Mouse (Mus musculus): ENCODE measurements around the gene Ift20.

Ift20 gene

GRCm38 (mm10) chr11:78536080-78536689, at the start of gene Ift20, which contains the start of gene Tnfaip1:
TSS of gene Ift20 (plus strand) at chr11:78536361.
TSS of gene Tnfaip1 (minus strand) at chr11:78536332.
- peak; percentile 100 for DNase-seq (ENCODE audit: low read depth, low spot score)

- peak; percentile 85 for DNase-seq (ENCODE audit: low read depth, low spot score)
Measured at GRCm38 (mm10) chr11:78488168-78488567, 48.0 kb upstream of the Ift20 start.

GRCm38 (mm10) chr11:78490781-78491241, 45.4 kb upstream of the Ift20 start:
- DNase-seq (ENCODE audit: low read depth, low spot score): peak; percentile 73

GRCm38 (mm10) chr11:78495904-78496303, 40.3 kb upstream of the Ift20 start:
- peak; percentile 77 for DNase-seq (ENCODE audit: low read depth, low spot score)

GRCm38 (mm10) chr11:78497071-78497541, 39.1 kb upstream of the Ift20 start:
- no peak for DNase-seq (ENCODE audit: low read depth, low spot score)

- DNase-seq (ENCODE audit: low read depth, low spot score): peak; percentile 97
Measured at GRCm38 (mm10) chr11:78497544-78498522, 38.3 kb upstream of the Ift20 start, which contains the start of gene Sarm1. TSS of gene Sarm1 (minus strand) at chr11:78497754.

GRCm38 (mm10) chr11:78499004-78499403, 37.2 kb upstream of the Ift20 start, which contains the start of gene Vtn:
TSS of gene Vtn (plus strand) at chr11:78499091.
- no peak for DNase-seq (ENCODE audit: low read depth, low spot score)

GRCm38 (mm10) chr11:78499543-78499942, 36.6 kb upstream of the Ift20 start:
- no peak for DNase-seq (ENCODE audit: low read depth, low spot score)

- no peak for DNase-seq (ENCODE audit: low read depth, low spot score)
Measured at GRCm38 (mm10) chr11:78500623-78501202, 35.4 kb upstream of the Ift20 start.

- no peak for DNase-seq (ENCODE audit: low read depth, low spot score)
Measured at GRCm38 (mm10) chr11:78501529-78501928, 34.6 kb upstream of the Ift20 start.

- DNase-seq (ENCODE audit: low read depth, low spot score): no peak
Measured at GRCm38 (mm10) chr11:78502909-78503650, 33.1 kb upstream of the Ift20 start, which contains the start of gene Sebox. TSS of gene Sebox (plus strand) at chr11:78503447.

GRCm38 (mm10) chr11:78505430-78505829, 30.7 kb upstream of the Ift20 start:
- no peak for DNase-seq (ENCODE audit: low read depth, low spot score)

GRCm38 (mm10) chr11:78509148-78509547, 27.0 kb upstream of the Ift20 start:
- DNase-seq (ENCODE audit: low read depth, low spot score): peak; percentile 46

- DNase-seq (ENCODE audit: low read depth, low spot score): peak; percentile 94
Measured at GRCm38 (mm10) chr11:78512025-78512957, 23.9 kb upstream of the Ift20 start, which contains the start of the genes Tmem199 and Poldip2. TSS of gene Tmem199 (minus strand) at chr11:78512172. TSS of gene Poldip2 (plus strand) at chr11:78512193.

GRCm38 (mm10) chr11:78513106-78513790, 22.9 kb upstream of the Ift20 start:
- peak; percentile 32 for DNase-seq (ENCODE audit: low read depth, low spot score)

- peak; percentile 59 for DNase-seq (ENCODE audit: low read depth, low spot score)
Measured at GRCm38 (mm10) chr11:78515549-78516325, 20.4 kb upstream of the Ift20 start.

- DNase-seq (ENCODE audit: low read depth, low spot score): peak; percentile 47
Measured at GRCm38 (mm10) chr11:78518931-78519330, 17.2 kb upstream of the Ift20 start.

GRCm38 (mm10) chr11:78521880-78522279, 14.3 kb upstream of the Ift20 start:
- DNase-seq (ENCODE audit: low read depth, low spot score): no peak
